Mouse (Mus musculus) myocyte (in vitro differentiated cells): ENCODE results near the gene Tmem92. TPM values are rescaled to one million over a fixed set of nuclear protein-coding genes. Genes with fewer than 3 reads are reported as not detected.
"Not testable (repeated sequence)": the region's sequence is repeated elsewhere in the genome, so short reads cannot be mapped to it uniquely, and the experiment has no call there.

Source experiments
- H3K27me3 ChIP-seq: one replicate; pipeline ENCODE4 v1.6.1; 2011; ENCODE audit not compliant: control insufficient read depth, insufficient read depth, insufficient read length
- H3K36me3 ChIP-seq: one replicate; pipeline ENCODE4 v1.6.1; 2011; ENCODE audit not compliant: control insufficient read depth, insufficient read depth
- H3K4me2 ChIP-seq: one replicate; pipeline ENCODE4 v1.6.1; 2011; ENCODE audit warnings: low read depth, control low read depth
- H3K4me3 ChIP-seq: one replicate; pipeline ENCODE4 v1.5.1; 2011; ENCODE audit warnings: mild to moderate bottlenecking, control low read depth, moderate library complexity
- H3K79me2 ChIP-seq: one replicate; pipeline ENCODE4 v1.6.1; 2011; ENCODE audit not compliant: control insufficient read depth, insufficient read depth
- H3ac ChIP-seq: one replicate; pipeline ENCODE4 v1.6.1; 2011; ENCODE audit not compliant: control insufficient read depth, insufficient read length
- CEBPB ChIP-seq: IDR thresholded peaks from 2 replicates; pipeline ENCODE4 v1.6.1; 2011; ENCODE audit warnings: mild to moderate bottlenecking, moderate library complexity; ENCODE audit not compliant: poor library complexity, insufficient read depth, severe bottlenecking
- E2F4 ChIP-seq: IDR thresholded peaks from one replicate; pipeline ENCODE4 v1.6.1; 2011; ENCODE audit warnings: mild to moderate bottlenecking, control low read depth, moderate library complexity; ENCODE audit not compliant: insufficient read depth
- MAX ChIP-seq: IDR thresholded peaks from one replicate; pipeline ENCODE4 v1.6.1; 2011; ENCODE audit warnings: low read depth, mild to moderate bottlenecking, control low read depth
- MYOD1 ChIP-seq, 3 experiments: IDR thresholded peaks; one replicate each; pipeline ENCODE4 v1.6.1; 2011; ENCODE audit warnings: control low read depth in 2 of 3, low read depth in 2 of 3, mild to moderate bottlenecking in 2 of 3, moderate library complexity in 1 of 3; ENCODE audit not compliant: insufficient read length in 2 of 3, control insufficient read depth in 1 of 3
- MYOG ChIP-seq, 3 experiments: IDR thresholded peaks; one replicate each; pipeline ENCODE4 v1.6.1; 2011; ENCODE audit warnings: control low read depth in 2 of 3, low read depth in 2 of 3, mild to moderate bottlenecking in 2 of 3; ENCODE audit not compliant: insufficient read length in 2 of 3, control insufficient read depth in 1 of 3, insufficient read depth in 1 of 3
- POLR2A ChIP-seq: IDR thresholded peaks from one replicate; pipeline ENCODE4 v1.6.1; 2011; ENCODE audit warnings: low read depth, mild to moderate bottlenecking, control low read depth, moderate library complexity; ENCODE audit not compliant: insufficient read length
- POLR2AphosphoS2 ChIP-seq: IDR thresholded peaks from one replicate; pipeline ENCODE4 v1.6.1; 2011; ENCODE audit warnings: low read depth, control low read depth; ENCODE audit not compliant: insufficient read length
- REST ChIP-seq: IDR thresholded peaks from one replicate; pipeline ENCODE4 v1.6.1; 2011; ENCODE audit warnings: mild to moderate bottlenecking, control low read depth, moderate library complexity; ENCODE audit not compliant: insufficient read depth, insufficient read length
- SRF ChIP-seq: IDR thresholded peaks from one replicate; pipeline ENCODE4 v1.6.1; 2011; ENCODE audit warnings: low read depth; ENCODE audit not compliant: control insufficient read depth, insufficient read length
- TCF12 ChIP-seq: IDR thresholded peaks from one replicate; pipeline ENCODE4 v1.6.1; 2011; ENCODE audit warnings: mild to moderate bottlenecking, control low read depth; ENCODE audit not compliant: poor library complexity, insufficient read depth, severe bottlenecking
- TCF3 ChIP-seq: IDR thresholded peaks from one replicate; pipeline ENCODE4 v1.6.1; 2011; ENCODE audit warnings: low read depth, control low read depth; ENCODE audit not compliant: insufficient read length
- USF1 ChIP-seq: IDR thresholded peaks from one replicate; pipeline ENCODE4 v1.6.1; 2011; ENCODE audit warnings: low read depth, mild to moderate bottlenecking, control low read depth, moderate library complexity
- polyA plus RNA-seq: library from polyadenylated mRNA; unstranded; fragments of >200 nt; fragmentation: generic; extraction: Trizol; gene quantifications from one replicate; pipeline ENCODE4 v1.2.1, GENCODE M21; 2012; ENCODE audit warnings: missing spikeins

Gene Tmem92
- polyA plus RNA-seq, result not detected

GRCm38 (mm10) chr11:94782603-94783002 is at the start of gene Tmem92:
Tmem92 (minus strand) TSS chr11:94782703.
- Histone ChIP-seq H3K4me3 (no peak within 1 kb of the TSS), H3K36me3 (no peaks in the 10 kb centered on the region), H3K79me2 (no peaks in the 10 kb centered on the region), H3ac (no peak within 1 kb of the TSS), H3K4me2 (no peak within 1 kb of the TSS), H3K27me3 (peaks cover 1% of the 10 kb centered on the region)
- TF ChIP-seq USF1 (no peak), REST (no peak), MYOD1 (IDR thresholded peaks at IDR 0.05; ENCODE audit: control insufficient read depth in 1 of 3, insufficient read length in 2 of 3, low read depth in 2 of 3) (no peak), SRF (no peak), POLR2AphosphoS2 (no peak), CEBPB (no peak), MAX (no peak), MYOG (IDR thresholded peaks at IDR 0.05; ENCODE audit: control insufficient read depth in 1 of 3, insufficient read depth in 1 of 3, insufficient read length in 2 of 3, low read depth in 2 of 3) (no peak), TCF3 (no peak), TCF12 (no peak), E2F4 (no peak), POLR2A (no peak)

DNA sequence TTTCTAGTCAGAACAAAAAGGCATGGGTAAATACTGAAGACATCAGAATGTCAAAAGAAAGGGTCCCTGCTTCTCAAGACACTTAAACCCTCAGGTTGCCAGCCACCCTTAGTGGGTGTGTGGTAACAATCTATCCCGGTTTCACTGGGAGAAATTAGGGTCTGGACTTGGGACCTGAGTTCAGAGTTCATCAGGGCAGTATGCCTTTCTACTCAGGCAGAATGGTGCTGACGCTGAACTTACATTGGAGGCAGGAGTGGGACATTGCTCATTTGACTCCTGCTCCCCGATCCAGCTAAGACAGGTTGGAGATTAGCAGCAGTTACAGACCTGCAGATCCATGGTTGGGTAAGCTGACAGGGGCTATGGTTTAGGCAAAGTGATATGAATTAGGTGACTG is 46.5 kb upstream of the Tmem92 start:
- Histone ChIP-seq H3K36me3 (no peaks in the 10 kb centered on the region), H3K79me2 (no peaks in the 10 kb centered on the region), H3K4me3 (no peak overlapping the region), H3K4me2 (no peak overlapping the region), H3K27me3 (no peaks in the 10 kb centered on the region), H3ac (no peak overlapping the region)
- TF ChIP-seq TCF3 (no peak), POLR2AphosphoS2 (no peak), SRF (no peak), TCF12 (no peak), REST (no peak), USF1 (no peak)

- H3K27me3 ChIP-seq, H3K79me2 ChIP-seq, H3K4me2 ChIP-seq, H3K4me3 ChIP-seq, H3K36me3 ChIP-seq, H3ac ChIP-seq: not testable (repeated sequence)
These were observed 36.9 kb upstream of the Tmem92 start for GRCm38 (mm10) chr11:94819427-94819826.

- not testable (repeated sequence) for H3K79me2 ChIP-seq, H3K27me3 ChIP-seq, H3ac ChIP-seq, H3K36me3 ChIP-seq, H3K4me3 ChIP-seq, H3K4me2 ChIP-seq
These were observed 36.4 kb upstream of the Tmem92 start for GRCm38 (mm10) chr11:94818946-94819345.

DNA sequence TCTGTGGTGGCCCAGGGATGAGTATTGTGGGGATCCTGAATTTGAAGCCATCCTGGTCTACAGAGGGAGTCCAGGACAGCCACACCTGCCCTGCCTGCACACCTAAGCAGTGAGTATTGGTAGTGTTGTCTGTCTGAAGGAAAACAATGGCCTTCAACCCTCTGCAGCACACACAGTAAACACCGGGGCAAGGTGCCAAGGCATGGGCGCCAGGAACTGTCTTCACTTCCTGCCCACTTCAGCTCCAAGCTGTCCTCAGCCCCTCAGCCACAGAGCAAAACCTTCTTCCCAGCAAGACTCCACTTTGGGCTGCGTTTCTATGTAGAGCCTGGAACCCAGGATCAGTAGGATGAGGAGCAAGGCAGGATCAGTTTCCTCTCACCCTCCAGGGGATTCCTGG is 29.0 kb upstream of the Tmem92 start:
- not testable (repeated sequence) for H3K4me2 ChIP-seq, H3K27me3 ChIP-seq, H3ac ChIP-seq, H3K4me3 ChIP-seq, H3K36me3 ChIP-seq, H3K79me2 ChIP-seq

- Histone ChIP-seq H3K36me3 (no peaks in the 10 kb centered on the region), H3K4me2 (no peak overlapping the region), H3K27me3 (no peaks in the 10 kb centered on the region), H3K79me2 (no peaks in the 10 kb centered on the region), H3ac (no peak overlapping the region), H3K4me3 (no peak overlapping the region)
- TF ChIP-seq POLR2AphosphoS2 (no peak), MYOG (IDR thresholded peaks at IDR 0.05; ENCODE audit: control insufficient read depth in 1 of 3, insufficient read depth in 1 of 3, insufficient read length in 2 of 3, low read depth in 2 of 3) (no peak), MYOD1 (IDR thresholded peaks at IDR 0.05; ENCODE audit: control insufficient read depth in 1 of 3, insufficient read length in 2 of 3, low read depth in 2 of 3) (no peak), TCF12 (no peak), MAX (no peak), TCF3 (no peak), E2F4 (no peak)
These were observed 9.2 kb upstream of the Tmem92 start for GRCm38 (mm10) chr11:94791700-94792099.

- Histone ChIP-seq H3ac (no peak overlapping the region), H3K79me2 (no peaks in the 10 kb centered on the region), H3K4me3 (no peak overlapping the region), H3K36me3 (no peaks in the 10 kb centered on the region), H3K4me2 (no peak overlapping the region), H3K27me3 (no peaks in the 10 kb centered on the region)
- TF ChIP-seq USF1, result no peak
- no peak for TF ChIP-seq MAX
- no peak for TF ChIP-seq E2F4
- TF ChIP-seq POLR2AphosphoS2, result no peak
- TF ChIP-seq REST, result no peak
- no peak for TF ChIP-seq POLR2A
- TF ChIP-seq MYOG (IDR thresholded peaks at IDR 0.05; ENCODE audit: control insufficient read depth in 1 of 3, insufficient read depth in 1 of 3, insufficient read length in 2 of 3, low read depth in 2 of 3), result no peak
- no peak for TF ChIP-seq SRF
- no peak for TF ChIP-seq TCF12
- no peak for TF ChIP-seq MYOD1 (IDR thresholded peaks at IDR 0.05; ENCODE audit: control insufficient read depth in 1 of 3, insufficient read length in 2 of 3, low read depth in 2 of 3)
- TF ChIP-seq CEBPB, result no peak
- TF ChIP-seq TCF3, result no peak
These were observed 2.7 kb upstream of the Tmem92 start for GRCm38 (mm10) chr11:94785247-94785646.
